Mouse (Mus musculus): ENCODE results near the gene Os9. TPM values are rescaled to one million over a fixed set of nuclear protein-coding genes. Genes with fewer than 3 reads are reported as not detected.
"Not testable (repeated sequence)": the region's sequence is repeated elsewhere in the genome, so short reads cannot be mapped to it uniquely, and the experiment has no call there.

The Os9 gene
- polyA plus RNA-seq, 1 experiment from 2014 or later: 75.7 TPM

DNA sequence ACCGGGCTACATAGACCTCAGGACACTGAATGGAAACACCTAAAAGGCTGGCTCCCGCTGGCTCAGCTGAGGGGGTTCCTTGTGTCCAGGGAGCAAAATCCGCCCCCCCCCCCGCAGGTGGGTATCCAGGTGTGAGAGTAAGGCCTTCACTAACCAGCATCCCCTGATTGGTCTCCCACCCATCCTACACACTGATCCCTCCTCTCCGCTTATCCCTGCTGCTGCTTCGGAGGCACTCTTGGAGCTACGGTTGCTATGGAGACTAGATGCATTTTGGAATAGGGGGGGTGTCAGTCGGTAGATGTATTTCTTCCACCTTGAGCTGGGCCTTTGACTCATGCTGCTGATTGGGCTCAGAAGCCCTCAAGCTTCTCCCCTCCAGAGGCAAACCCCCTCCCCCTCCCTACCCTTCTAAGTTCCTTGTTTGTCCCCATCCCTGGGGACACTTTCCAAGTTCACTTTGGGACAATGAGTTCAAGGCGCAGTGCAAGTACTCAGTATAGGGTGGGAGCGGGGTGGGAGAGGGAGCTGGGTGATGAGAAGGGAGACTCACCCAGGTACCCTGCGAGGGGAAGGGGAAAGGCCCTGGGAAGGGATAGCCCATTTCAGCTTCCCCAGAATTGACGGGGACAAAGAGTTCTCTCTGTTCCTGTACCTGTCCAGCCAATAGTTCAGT is 42.8 kb downstream of the Os9 start:
- H3K9ac ChIP-seq: no peak overlapping the region; the same call in 1 of the 2 replicates
- H3K9me3 ChIP-seq: no peaks in the 10 kb centered on the region
- no peak overlapping the region for H3K27ac ChIP-seq
- WGBS: 1% methylated on average over 12 of the region's 12 CpGs
- H3K36me3 ChIP-seq: no peaks in the 10 kb centered on the region
- ATAC-seq (ENCODE audit: insufficient number of reproducible peaks, insufficient read depth, low FRiP score, low TSS enrichment): no peak
- peak overlapping the region; percentile 99 for H3K4me2 ChIP-seq (replicated peaks)
- peaks cover 30% of the 10 kb centered on the region for H3K4me1 ChIP-seq
- peak overlapping the region; percentile 62 for H3K4me3 ChIP-seq
- peaks cover 80% of the 10 kb centered on the region for H3K27me3 ChIP-seq

DNA sequence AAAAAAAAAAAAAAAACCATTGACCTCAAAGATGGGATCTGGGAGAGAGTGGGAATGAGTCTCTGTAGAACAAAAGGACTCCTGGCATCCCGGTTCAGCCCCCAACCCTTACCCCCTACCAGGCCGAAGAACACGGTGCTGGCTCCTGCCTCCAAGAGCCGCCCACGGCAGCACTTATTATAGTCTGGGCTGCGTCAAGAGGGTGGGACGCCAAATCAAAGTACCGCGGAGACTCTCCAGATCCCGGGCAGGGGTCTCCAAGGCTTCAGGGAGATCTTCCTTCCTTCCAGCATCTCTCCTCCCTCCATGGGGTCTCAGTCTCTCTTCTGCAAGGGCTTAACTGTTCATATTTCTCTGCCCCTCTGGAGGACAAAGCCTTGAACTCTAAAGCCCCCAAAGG is 43.4 kb downstream of the Os9 start:
- H3K36me3 ChIP-seq: no peaks in the 10 kb centered on the region
- no peak overlapping the region for H3K4me2 ChIP-seq (replicated peaks)
- H3K9ac ChIP-seq: no peak overlapping the region
- H3K27ac ChIP-seq: no peak overlapping the region
- ATAC-seq (ENCODE audit: insufficient number of reproducible peaks, insufficient read depth, low FRiP score, low TSS enrichment): no peak
- H3K4me1 ChIP-seq: peaks cover 30% of the 10 kb centered on the region
- 6% methylated on average over 10 of the region's 10 CpGs for WGBS
- no peaks in the 10 kb centered on the region for H3K9me3 ChIP-seq
- H3K27me3 ChIP-seq: peaks cover 74% of the 10 kb centered on the region
- no peak overlapping the region for H3K4me3 ChIP-seq

DNA sequence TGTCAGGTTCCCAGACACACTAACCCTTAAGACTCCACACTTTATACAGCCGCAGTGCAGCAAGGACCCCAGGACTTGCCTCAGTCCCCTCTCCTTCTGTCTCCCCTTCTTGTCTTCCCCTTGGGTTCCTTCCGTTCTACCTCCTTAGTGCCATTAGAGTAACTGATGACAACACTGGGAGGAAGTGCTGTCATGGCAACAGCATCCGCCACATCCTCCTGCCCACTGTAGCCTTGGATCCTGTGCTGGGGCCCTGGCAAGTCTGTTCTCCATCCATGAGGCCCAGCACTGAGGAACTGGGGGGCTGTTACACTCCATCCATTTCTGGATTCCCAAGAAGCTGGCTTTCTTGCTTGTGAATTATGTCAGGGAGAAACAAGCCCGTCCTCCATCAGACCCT is 44.8 kb downstream of the Os9 start:
- H3K27ac ChIP-seq: no peak overlapping the region
- peaks cover 22% of the 10 kb centered on the region for H3K4me1 ChIP-seq
- H3K36me3 ChIP-seq: no peaks in the 10 kb centered on the region
- 42% methylated on average over 4 of the region's 4 CpGs for WGBS
- H3K27me3 ChIP-seq: peaks cover 60% of the 10 kb centered on the region
- H3K9ac ChIP-seq: no peak overlapping the region
- H3K4me3 ChIP-seq: no peak overlapping the region
- H3K9me3 ChIP-seq: no peaks in the 10 kb centered on the region
- no peak overlapping the region for H3K4me2 ChIP-seq (replicated peaks)
- ATAC-seq (ENCODE audit: insufficient number of reproducible peaks, insufficient read depth, low FRiP score, low TSS enrichment): no peak

DNA sequence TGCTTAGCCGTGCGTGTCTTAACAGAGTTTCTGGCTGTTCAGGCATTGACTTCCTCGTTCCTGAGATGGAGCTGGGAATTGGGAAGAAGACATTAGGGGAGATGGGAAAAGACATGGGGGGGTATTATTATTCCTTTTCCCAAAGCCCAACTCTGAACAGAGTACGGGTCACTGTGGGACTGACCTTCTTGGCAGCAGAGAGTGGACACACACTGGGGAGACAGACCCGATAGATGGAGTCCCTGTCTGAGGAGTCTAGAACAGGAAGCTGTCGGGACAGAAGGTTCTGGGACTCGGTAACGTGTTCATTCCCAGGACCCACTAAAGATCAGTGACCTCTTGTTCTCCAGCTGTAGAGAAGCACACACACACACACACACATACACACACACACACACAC is 45.3 kb downstream of the Os9 start:
- peaks cover 55% of the 10 kb centered on the region for H3K27me3 ChIP-seq
- no peak for ATAC-seq (ENCODE audit: insufficient number of reproducible peaks, insufficient read depth, low FRiP score, low TSS enrichment)

DNA sequence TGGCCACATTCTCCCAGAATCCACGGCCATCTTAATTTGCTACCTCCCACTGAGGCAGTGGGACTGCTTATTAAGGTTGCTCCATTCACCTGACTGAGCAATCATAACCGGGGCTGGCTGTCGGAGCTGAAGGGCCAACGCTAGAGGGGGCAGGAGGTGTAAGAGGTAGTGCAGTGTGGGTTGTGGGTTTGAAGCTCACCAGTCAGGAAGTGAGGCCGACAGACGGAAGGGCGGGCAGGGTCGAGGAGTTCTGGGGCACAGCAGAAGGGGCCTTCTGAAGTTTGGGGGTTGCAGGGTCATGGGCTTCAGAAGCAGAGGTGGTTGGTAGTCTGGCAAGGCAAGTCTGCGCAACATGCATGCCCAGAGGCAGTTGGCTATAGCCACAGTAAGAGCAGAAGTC is 45.9 kb downstream of the Os9 start, which contains the start of gene Agap2:
Gene Agap2 (plus strand): TSS at position 205 of the 400 bp plus-strand sequence.
- Histone ChIP-seq H3K27ac (no peak within 1 kb of the TSS), H3K27me3 (peaks cover 50% of the 10 kb centered on the region), H3K9ac (no peak within 1 kb of the TSS), H3K4me2 (replicated peaks) (no peak within 1 kb of the TSS), H3K4me3 (no peak within 1 kb of the TSS), H3K9me3 (no peaks in the 10 kb centered on the region), H3K4me1 (peaks cover 23% of the 10 kb centered on the region; the same call in 1 of the 2 replicates), H3K36me3 (no peaks in the 10 kb centered on the region)
- no peak for ATAC-seq (ENCODE audit: insufficient number of reproducible peaks, insufficient read depth, low FRiP score, low TSS enrichment)
- WGBS: 60% methylated on average over 9 of the region's 9 CpGs

More for the DNA sequence above, 45.3 kb downstream of the Os9 start:
- Histone ChIP-seq H3K27ac (no peak overlapping the region), H3K36me3 (no peaks in the 10 kb centered on the region), H3K9me3 (no peaks in the 10 kb centered on the region), H3K4me1 (peaks cover 24% of the 10 kb centered on the region; the same call in 1 of the 2 replicates), H3K4me3 (no peak overlapping the region), H3K4me2 (replicated peaks) (no peak overlapping the region), H3K9ac (no peak overlapping the region)
- WGBS: 72% methylated on average over 8 of the region's 8 CpGs

DNA sequence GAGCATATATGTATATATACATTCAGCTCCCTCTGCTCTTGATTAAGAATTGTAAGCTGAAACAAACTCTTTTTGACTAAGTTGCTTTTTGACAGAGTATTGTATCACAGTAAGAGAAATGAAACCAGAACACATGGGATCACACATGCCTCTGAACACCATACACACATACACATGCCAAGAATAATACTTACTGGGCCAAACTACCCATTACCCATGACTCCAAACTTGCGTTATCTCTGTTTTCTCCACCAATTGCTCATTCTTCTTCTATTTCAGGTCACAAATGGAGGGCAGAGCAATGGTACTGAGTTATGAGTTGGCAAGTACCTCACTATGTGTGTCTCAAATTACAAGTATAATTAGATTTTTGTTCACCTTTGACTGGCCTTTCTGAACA is 47.0 kb downstream of the Os9 start:
- no peaks in the 10 kb centered on the region for H3K36me3 ChIP-seq
- peaks cover 39% of the 10 kb centered on the region for H3K27me3 ChIP-seq
- ATAC-seq (ENCODE audit: insufficient number of reproducible peaks, insufficient read depth, low FRiP score, low TSS enrichment): no peak
- no peaks in the 10 kb centered on the region for H3K9me3 ChIP-seq
- no peak overlapping the region for H3K4me2 ChIP-seq (replicated peaks)
- H3K4me1 ChIP-seq: peaks cover 17% of the 10 kb centered on the region
- H3K27ac ChIP-seq: no peak overlapping the region
- 92% methylated on average over 1 of the region's 1 CpGs for WGBS
- no peak overlapping the region for H3K9ac ChIP-seq
- H3K4me3 ChIP-seq: no peak overlapping the region

DNA sequence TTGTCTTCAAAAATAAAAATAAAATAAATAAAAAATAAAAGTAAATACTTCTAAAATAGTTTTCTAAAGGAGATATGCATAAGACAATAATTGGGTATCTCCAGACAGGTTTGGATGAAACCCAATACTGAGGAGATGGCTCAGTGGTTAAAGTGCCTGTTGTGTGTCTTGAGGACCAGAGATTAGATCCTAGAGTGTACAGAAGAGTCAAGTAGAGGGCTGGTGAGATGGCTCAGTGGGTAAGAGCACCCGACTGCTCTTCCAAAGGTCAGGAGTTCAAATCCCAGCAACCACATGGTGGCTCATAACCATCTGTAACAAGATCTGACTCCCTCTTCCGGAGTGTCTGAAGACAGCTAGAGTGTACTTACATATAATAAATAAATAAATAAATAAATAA is 48.0 kb downstream of the Os9 start:
- not testable (repeated sequence) for ATAC-seq (ENCODE audit: insufficient number of reproducible peaks, insufficient read depth, low FRiP score, low TSS enrichment)
- WGBS: 81% methylated on average over 2 of the region's 2 CpGs

DNA sequence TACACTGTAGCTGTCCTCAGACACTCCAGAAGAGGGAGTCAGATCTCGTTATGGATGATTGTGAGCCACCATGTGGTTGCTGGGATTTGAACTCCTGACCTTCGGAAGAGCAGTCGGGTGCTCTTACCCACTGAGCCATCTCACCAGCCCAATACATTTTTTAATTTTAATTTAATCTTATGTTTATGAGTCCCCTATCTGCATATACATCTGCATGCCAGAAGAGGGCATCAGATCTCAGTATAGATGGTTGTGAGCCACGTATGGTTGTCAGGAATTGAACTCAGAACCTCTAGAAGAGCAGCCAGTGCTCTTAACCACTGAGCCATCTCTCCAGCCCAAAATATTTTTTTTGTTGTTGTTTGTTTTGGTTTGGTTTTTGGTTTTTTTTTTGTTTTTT is 48.7 kb downstream of the Os9 start:
- H3K4me1 ChIP-seq: peaks cover 23% of the 10 kb centered on the region
- not testable (repeated sequence) for H3K27ac ChIP-seq; H3K4me2 ChIP-seq (replicated peaks); H3K9me3 ChIP-seq; H3K4me3 ChIP-seq; H3K9ac ChIP-seq; ATAC-seq (ENCODE audit: insufficient number of reproducible peaks, insufficient read depth, low FRiP score, low TSS enrichment)
- peaks cover 14% of the 10 kb centered on the region for H3K36me3 ChIP-seq
- peaks cover 23% of the 10 kb centered on the region for H3K27me3 ChIP-seq
- WGBS: 87% methylated on average over 4 of the region's 4 CpGs

More for the DNA sequence above, 48.0 kb downstream of the Os9 start:
- Histone ChIP-seq H3K27me3 (peaks cover 29% of the 10 kb centered on the region), H3K4me1 (peaks cover 23% of the 10 kb centered on the region)
- not testable (repeated sequence) for H3K4me3 ChIP-seq; H3K36me3 ChIP-seq; H3K27ac ChIP-seq; H3K9me3 ChIP-seq; H3K9ac ChIP-seq; H3K4me2 ChIP-seq (replicated peaks)

DNA sequence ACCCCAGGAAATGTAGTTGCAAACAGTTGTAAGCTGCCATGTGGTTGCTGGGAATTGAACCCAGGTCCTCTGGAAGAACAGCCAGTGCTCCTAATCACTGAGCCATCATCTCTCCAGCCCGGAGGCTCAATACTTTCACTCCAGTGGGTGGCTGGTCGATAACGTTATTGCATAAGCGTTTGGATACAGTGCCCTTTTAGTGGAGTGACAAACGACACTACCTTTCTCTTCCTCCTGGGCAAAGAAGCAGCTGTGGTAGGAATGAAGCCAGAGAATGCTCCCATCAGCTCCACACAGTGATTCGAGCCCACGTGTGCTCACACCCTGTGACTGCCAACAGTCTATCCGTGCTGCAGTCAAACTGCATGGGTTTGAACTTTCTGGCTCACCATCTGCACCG is 49.7 kb downstream of the Os9 start:
- Histone ChIP-seq H3K9ac (peak overlapping the region; percentile 71), H3K36me3 (peaks cover 25% of the 10 kb centered on the region), H3K4me2 (replicated peaks) (peak overlapping the region; percentile 80), H3K4me1 (peaks cover 23% of the 10 kb centered on the region), H3K9me3 (no peaks in the 10 kb centered on the region), H3K4me3 (peak overlapping the region; percentile 68), H3K27ac (no peak overlapping the region), H3K27me3 (peaks cover 13% of the 10 kb centered on the region)
- WGBS: 74% methylated on average over 9 of the region's 9 CpGs
- ATAC-seq (ENCODE audit: insufficient number of reproducible peaks, insufficient read depth, low FRiP score, low TSS enrichment): no peak

DNA sequence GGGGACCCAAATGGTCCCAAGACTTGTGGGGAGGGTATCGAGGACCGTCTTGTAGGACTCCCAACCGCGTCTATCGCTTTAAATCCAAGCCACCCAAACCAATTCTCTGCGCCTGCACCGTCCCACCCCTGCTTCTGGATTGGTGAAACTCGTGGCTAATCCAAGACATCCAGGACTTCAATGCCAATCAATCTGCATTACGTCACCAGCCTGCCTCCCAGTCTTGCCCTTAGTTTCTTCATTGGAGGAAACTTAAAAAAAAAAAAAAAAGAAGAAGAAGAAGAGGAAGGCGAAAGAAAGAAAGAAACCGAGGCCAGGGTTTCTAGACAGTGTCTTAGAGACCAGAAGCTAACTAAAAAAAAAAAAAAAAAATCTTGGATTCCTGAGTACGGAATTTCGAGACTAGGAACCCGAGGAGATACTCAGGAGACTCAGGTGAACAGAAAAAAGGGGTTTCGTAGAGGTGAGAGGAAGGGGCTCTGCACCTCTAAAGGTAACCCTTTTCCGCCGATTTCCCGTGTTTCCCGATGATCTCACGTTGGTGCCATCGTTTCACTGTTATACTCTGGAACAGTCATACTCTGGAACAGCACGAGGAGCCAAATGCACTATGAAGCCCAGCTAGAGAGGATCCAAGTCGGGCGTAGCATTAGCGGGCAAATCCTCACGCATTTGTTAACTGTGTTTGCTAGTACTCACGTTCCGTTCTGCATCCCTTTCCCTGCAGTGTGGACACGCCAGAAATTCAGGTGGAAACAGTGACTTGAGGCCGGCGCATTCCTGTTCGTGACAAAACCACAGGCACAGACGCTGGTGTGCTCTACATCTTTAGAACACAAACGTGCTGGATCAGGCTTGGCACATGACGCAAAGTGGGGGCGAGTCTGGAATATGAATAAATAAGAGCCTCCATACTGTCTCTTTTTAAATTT is 50.5 kb downstream of the Os9 start, which contains the start of gene Tspan31:
Gene Tspan31 (minus strand): TSS at position 75 of the 932 bp plus-strand sequence.
- 2% methylated on average over 36 of the region's 36 CpGs for WGBS
- Histone ChIP-seq H3K9ac (peak within 1 kb of the TSS; percentile 74), H3K27me3 (peaks cover 5% of the 10 kb centered on the region; the same call in 1 of the 2 replicates), H3K4me2 (replicated peaks) (peak within 1 kb of the TSS; percentile 94), H3K4me3 (peak within 1 kb of the TSS; percentile 68), H3K9me3 (no peaks in the 10 kb centered on the region), H3K27ac (peak within 1 kb of the TSS; percentile 94), H3K36me3 (peaks cover 32% of the 10 kb centered on the region), H3K4me1 (peaks cover 23% of the 10 kb centered on the region)
- ATAC-seq (ENCODE audit: insufficient number of reproducible peaks, insufficient read depth, low FRiP score, low TSS enrichment): peak; percentile 88

DNA sequence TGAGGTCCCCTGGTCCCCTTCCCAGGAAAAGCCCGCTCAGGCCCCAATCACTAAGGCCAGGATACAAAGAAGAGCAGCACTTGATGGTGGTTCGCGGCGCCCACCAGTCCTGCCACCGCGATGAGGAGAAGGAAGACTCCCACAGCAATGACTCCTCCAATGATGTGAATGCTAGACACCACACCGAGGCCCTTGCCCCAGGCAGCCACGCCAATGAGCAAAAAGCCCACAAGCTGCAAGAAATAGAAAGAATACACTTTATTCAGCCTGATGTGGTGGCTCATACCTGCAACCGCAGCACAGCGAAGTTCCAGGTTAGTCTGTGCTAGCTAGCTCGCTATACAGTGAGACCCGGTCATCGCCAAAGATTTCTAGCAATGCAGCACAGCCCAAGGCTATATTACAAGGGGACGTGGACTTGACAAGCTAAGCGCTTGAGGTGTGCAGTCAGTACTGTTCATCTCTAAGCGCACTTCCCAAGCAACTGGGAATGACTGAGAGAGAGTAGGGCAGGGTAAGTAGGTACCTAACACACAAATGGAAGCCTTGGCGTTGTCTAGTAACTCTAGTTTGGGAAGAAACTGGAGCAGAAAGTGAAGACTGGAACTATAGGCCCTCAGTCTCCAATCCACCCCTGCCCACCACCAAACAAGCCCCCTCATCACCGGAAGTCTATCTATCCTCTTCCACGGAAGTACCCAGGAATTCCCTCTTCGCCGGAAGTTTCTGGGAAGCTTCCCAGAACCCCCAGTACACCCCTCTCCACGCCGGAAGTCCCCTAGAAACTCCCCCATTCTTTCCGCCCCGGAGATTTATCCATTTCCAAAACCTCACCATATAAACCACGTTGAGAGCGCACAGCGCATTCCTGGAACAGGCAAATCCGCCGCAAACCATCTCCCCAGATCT is 51.4 kb downstream of the Os9 start:
- Histone ChIP-seq H3K9ac (peak overlapping the region; percentile 74), H3K36me3 (peaks cover 41% of the 10 kb centered on the region), H3K9me3 (no peaks in the 10 kb centered on the region), H3K27me3 (no peaks in the 10 kb centered on the region), H3K4me3 (peak overlapping the region; percentile 68), H3K27ac (peak overlapping the region; percentile 94), H3K4me1 (peaks cover 31% of the 10 kb centered on the region), H3K4me2 (replicated peaks) (peak overlapping the region; percentile 94)
- 8% methylated on average over 30 of the region's 30 CpGs for WGBS
- peak; percentile 58; the same call in 1 of the 2 replicates for ATAC-seq (ENCODE audit: insufficient number of reproducible peaks, insufficient read depth, low FRiP score, low TSS enrichment)

Measured in embryonic facial prominence, embryonic 12.5 days (tissue).